Mouse (Mus musculus): ENCODE data around the gene Lsm11.
"Not testable (repeated sequence)": the region's sequence is repeated elsewhere in the genome, so short reads cannot be mapped to it uniquely, and the experiment has no call there.

Gene Lsm11

DNA sequence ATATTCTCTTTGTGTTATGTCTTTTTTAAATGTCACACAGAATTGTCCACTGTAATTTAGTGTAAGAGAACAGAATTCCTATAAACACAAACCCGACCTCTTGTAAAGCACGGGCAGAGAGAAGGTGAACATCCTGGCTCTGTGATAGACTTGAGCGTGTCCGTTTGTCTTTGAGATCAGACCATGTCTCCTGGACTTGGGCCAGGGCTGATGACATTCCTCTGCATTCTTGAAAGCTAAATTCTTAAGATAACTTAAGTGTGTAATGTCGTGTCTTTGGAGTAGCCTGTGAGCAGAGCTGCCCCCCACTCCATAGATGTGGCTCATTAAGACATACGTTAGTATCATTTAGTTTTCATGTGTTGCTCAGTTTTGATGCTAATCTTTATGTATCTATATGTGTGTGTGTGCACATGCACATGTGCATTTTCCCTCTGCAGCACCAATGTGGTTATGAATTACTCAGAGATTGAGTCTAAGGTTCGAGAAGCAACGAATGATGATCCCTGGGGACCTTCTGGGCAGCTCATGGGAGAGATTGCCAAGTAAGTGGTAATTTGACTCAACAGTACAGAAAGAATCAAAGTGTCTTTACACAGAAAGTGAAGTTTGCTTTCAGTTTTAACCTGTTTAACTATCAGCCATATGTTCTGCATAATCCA is 61.3 kb downstream of the Lsm11 start:
- no peak for DNase-seq (ENCODE audit: low read depth, low spot score)

DNA sequence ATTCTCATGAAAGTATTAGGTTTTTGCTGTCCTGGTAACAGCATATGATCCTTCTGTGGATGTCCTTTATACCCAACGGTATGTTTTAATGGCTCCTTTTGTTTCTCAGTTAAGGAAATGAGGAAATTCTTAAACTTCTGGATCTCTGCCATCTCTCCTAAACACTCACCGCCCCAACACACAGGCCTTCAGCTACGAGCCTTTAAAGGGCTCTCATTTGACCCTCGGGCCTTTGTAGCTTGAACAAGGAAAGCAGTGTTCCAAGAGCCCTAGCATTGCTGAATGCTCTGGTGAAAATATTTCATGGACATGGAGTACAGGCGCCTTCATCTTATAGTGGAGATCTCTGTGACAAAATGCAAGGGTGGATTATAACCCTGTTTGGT is 63.1 kb downstream of the Lsm11 start:
- DNase-seq (ENCODE audit: low read depth, low spot score), result no peak

DNA sequence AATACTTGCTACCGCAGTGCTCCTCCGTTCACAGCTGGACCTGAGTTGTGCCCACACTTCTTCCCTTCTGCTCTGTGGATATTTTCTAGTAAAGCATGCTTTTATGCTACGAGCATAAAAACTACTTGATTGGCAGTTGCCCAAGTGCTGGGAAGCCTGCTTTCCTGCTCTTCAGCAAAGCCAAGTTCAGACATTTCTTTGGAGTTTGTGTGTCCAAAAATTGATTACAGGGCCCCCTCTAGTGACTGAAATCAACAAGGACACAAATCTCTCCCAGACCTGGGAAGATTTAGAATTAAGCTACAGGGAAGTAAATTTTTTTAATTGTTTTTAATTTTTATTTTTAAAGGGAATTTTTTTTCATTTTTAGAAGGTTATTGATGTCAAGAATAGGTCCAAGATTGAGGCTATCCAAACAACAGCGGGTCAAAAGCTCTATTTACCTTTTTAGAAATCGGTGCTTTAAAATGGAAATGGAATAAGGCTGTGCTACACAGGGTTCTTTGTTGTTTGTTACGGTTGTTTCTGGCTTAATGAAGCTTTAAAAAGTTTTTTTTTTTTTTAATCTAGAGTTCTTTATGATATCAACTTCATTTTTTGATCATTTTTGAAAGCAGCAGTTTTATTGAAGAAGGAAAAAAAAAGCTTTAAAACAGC is 63.6 kb downstream of the Lsm11 start:
- DNase-seq (ENCODE audit: low read depth, low spot score), result peak; percentile 69

DNA sequence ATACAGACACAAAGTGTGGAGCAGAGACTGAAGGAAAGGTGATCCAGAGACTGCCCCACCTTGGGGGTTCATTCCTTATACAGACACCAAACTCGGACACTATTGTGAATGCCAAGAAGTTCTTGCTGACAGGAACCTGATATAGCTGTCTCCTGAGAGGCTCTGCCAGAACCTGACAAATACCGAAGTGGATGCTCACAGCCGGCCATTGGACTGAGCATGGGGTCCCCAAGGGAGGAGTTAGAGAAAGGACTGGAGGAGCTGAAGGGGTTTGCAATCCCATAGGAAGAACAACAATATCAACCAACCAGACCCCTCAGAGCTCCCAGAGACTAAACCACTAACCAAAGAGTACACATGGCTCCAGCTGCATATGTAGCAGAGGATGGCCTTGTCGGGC is 65.4 kb downstream of the Lsm11 start:
- DNase-seq (ENCODE audit: low read depth, low spot score), result not testable (repeated sequence)

Measured in brain, adult 2 months (tissue).